Comparison of ENCODE assay signal across 14 mouse cellular contexts in genomic region chr5:77368194-77368593, GRCm38 (mm10). TPM values are rescaled to one million over a fixed set of nuclear protein-coding genes. Genes with fewer than 3 reads are reported as not detected.
A peak's percentile ranks its signal among the peaks of the same experiment; 100 is the strongest.
DNase-seq lines count a peak whose midpoint lies in the region; ATAC-seq and TF ChIP-seq lines count a peak whose summit lies in the region.
"Had no signal": no experiment of that assay in that cellular context is flagged by ENCODE, and none has a peak within 500 bp of the region (broad histone marks: within the 10 kb centered on the region; RNA-seq: fewer than 3 reads in every experiment).

No protein-coding gene starts in this region.

- no peaks in the 10 kb centered on the region for H3K36me3 ChIP-seq in limb, embryonic 12.5 days
- H3K36me3 ChIP-seq in limb, embryonic 10.5 days = no peaks in the 10 kb centered on the region
- no peaks in the 10 kb centered on the region for H3K36me3 ChIP-seq in stomach, embryonic 15.5 days
- H3K36me3 ChIP-seq: forebrain, embryonic 10.5 days; limb, embryonic 13.5 days; neural tube, embryonic 15.5 days had no signal

- TF ChIP-seq POLR2A in embryonic fibroblast, embryonic 13.5 days (IDR thresholded peaks at IDR 0.05; ENCODE audit: low read depth, low read length) = no peak
- TF ChIP-seq POLR2A in cerebellum, adult 2 months (IDR thresholded peaks at IDR 0.05; ENCODE audit: borderline replicate concordance, insufficient read depth, low read length) = no peak

- H3K27ac ChIP-seq in gastrocnemius, adult 2 months = peak overlapping the region; percentile 73
- peak overlapping the region; percentile 35; the same call in 1 of the 2 replicates for H3K27ac ChIP-seq in limb, embryonic 12.5 days
- no peak overlapping the region for H3K27ac ChIP-seq in limb, embryonic 10.5 days
- H3K27ac ChIP-seq in embryonic fibroblast, embryonic 13.5 days (ENCODE audit: insufficient read depth, low read length) = peak overlapping the region; percentile 81
- peak overlapping the region; percentile 59; the same call in 1 of the 2 replicates for H3K27ac ChIP-seq in stomach, embryonic 15.5 days
- H3K27ac ChIP-seq in cerebellum, adult 2 months (ENCODE audit: insufficient read depth, low read length) = no peak overlapping the region
- H3K27ac ChIP-seq: forebrain, embryonic 10.5 days; neural tube, embryonic 15.5 days had no signal

- intact Hi-C loops in gastrocnemius, adult 2 months (cut with DNase I) = no loop called here
- intact Hi-C loops in gastrocnemius, postnatal 36 days (cut with DNase I) = no loop called here

- TF ChIP-seq CTCF in gastrocnemius, adult 2 months (IDR thresholded peaks at IDR 0.05) = no peak
- no peak for TF ChIP-seq CTCF in embryonic fibroblast, embryonic 13.5 days (IDR thresholded peaks at IDR 0.05; ENCODE audit: borderline replicate concordance, insufficient read depth, low read length)
- no peak for TF ChIP-seq CTCF in cerebellum, adult 2 months (IDR thresholded peaks at IDR 0.05; ENCODE audit: borderline replicate concordance, insufficient read depth, low read depth, low read length)

- no peaks in the 10 kb centered on the region; the same call in 1 of the 2 replicates for H3K27me3 ChIP-seq in limb, embryonic 12.5 days
- H3K27me3 ChIP-seq in limb, embryonic 10.5 days (ENCODE audit: low read depth, poor library complexity, severe bottlenecking) = 0 out of 2 replicates have a peak, but pooled peaks cover 5% of the 10 kb centered on the region
- H3K27me3 ChIP-seq in stomach, embryonic 15.5 days (replicated peaks) = no peaks in the 10 kb centered on the region
- H3K27me3 ChIP-seq in cerebellum, adult 2 months (ENCODE audit: control insufficient read depth, insufficient read depth, low read length) = no peaks in the 10 kb centered on the region
- H3K27me3 ChIP-seq: limb, embryonic 13.5 days; neural tube, embryonic 15.5 days had no signal

- peaks cover 29% of the 10 kb centered on the region for H3K4me1 ChIP-seq in limb, embryonic 12.5 days (replicated peaks)
- peaks cover 32% of the 10 kb centered on the region for H3K4me1 ChIP-seq in limb, embryonic 10.5 days
- peaks cover 30% of the 10 kb centered on the region for H3K4me1 ChIP-seq in embryonic fibroblast, embryonic 13.5 days (ENCODE audit: control insufficient read depth, insufficient read depth, low read length)
- H3K4me1 ChIP-seq in stomach, embryonic 15.5 days = peaks cover 24% of the 10 kb centered on the region
- H3K4me1 ChIP-seq in cerebellum, adult 2 months (ENCODE audit: control insufficient read depth, insufficient read depth, low read length) = no peaks in the 10 kb centered on the region

- H3K4me3 ChIP-seq in gastrocnemius, adult 2 months = no peak overlapping the region
- H3K4me3 ChIP-seq in limb, embryonic 12.5 days (replicated peaks) = no peak overlapping the region
- H3K4me3 ChIP-seq in limb, embryonic 10.5 days = no peak overlapping the region
- H3K4me3 ChIP-seq in embryonic fibroblast, embryonic 13.5 days (ENCODE audit: insufficient read depth, low read length) = no peak overlapping the region
- H3K4me3 ChIP-seq in stomach, embryonic 15.5 days (replicated peaks) = no peak overlapping the region
- H3K4me3 ChIP-seq in cerebellum, adult 2 months (replicated peaks; ENCODE audit: insufficient read depth, low read depth, low read length) = no peak overlapping the region
- H3K4me3 ChIP-seq: forebrain, embryonic 10.5 days; limb, embryonic 13.5 days; neural tube, embryonic 15.5 days had no signal

- DNase-seq in gastrocnemius, adult 2 months = no peak
- DNase-seq in gastrocnemius, postnatal 36 days = no peak
- DNase-seq in limb, embryonic 10.5 days (ENCODE audit: low spot score) = no peak
- DNase-seq in cerebellum, adult 2 months = no peak
- no peak for DNase-seq in c-Kit-positive CD71-positive TER-119-positive erythroid progenitor cells, embryonic 14.5 days (ENCODE audit: low spot score)
- DNase-seq: embryo, embryonic 11 days; lung, adult 18-20 months; thymus, postnatal 25 days had no signal

- no peaks in the 10 kb centered on the region for H3K9me3 ChIP-seq in limb, embryonic 12.5 days
- no peaks in the 10 kb centered on the region for H3K9me3 ChIP-seq in limb, embryonic 10.5 days (replicated peaks)
- H3K9me3 ChIP-seq in stomach, embryonic 15.5 days = no peaks in the 10 kb centered on the region
- H3K9me3 ChIP-seq: forebrain, embryonic 10.5 days; limb, embryonic 13.5 days; neural tube, embryonic 15.5 days had no signal

- 35% methylated on average over 7 of the region's 7 CpGs for WGBS in limb, embryonic 12.5 days
- 40% methylated on average over 7 of the region's 7 CpGs for WGBS in limb, embryonic 10.5 days
- 49% methylated on average over 7 of the region's 7 CpGs for WGBS in stomach, embryonic 15.5 days
- 41% methylated on average over 7 of the region's 7 CpGs for WGBS in cerebellum, adult 2 months

- H3K4me2 ChIP-seq in limb, embryonic 12.5 days = no peak overlapping the region
- H3K4me2 ChIP-seq in stomach, embryonic 15.5 days = no peak overlapping the region
- H3K4me2 ChIP-seq: limb, embryonic 13.5 days; neural tube, embryonic 15.5 days had no signal

- no peak overlapping the region for H3K9ac ChIP-seq in limb, embryonic 12.5 days (replicated peaks)
- H3K9ac ChIP-seq in stomach, embryonic 15.5 days = no peak overlapping the region
- H3K9ac ChIP-seq: limb, embryonic 13.5 days; neural tube, embryonic 15.5 days had no signal

- no peak for ATAC-seq in limb, embryonic 12.5 days (ENCODE audit: insufficient number of reproducible peaks, insufficient read depth, low FRiP score, low TSS enrichment, low read depth)
- no peak for ATAC-seq in stomach, embryonic 15.5 days (ENCODE audit: insufficient read depth, low FRiP score, low read depth)

RNA-seq across cellular contexts. Expression of gene Igfbp7, which starts 39.6 kb away (rescaled TPM):
- total RNA-seq in gastrocnemius, adult 2 months (2021) = 10 to 100 TPM; 63.6 to 92.5 TPM
- total RNA-seq in gastrocnemius, postnatal 36 days (2021) = 100 to 1,000 TPM in 1 of 2 experiments, 10 to 100 TPM in 1; 90.8 to 112 TPM
- polyA plus RNA-seq in limb, embryonic 12.5 days (2016; fragmentation: Nextera tagmentation; extraction: Ambion mirVana) = 9.8 and 10.5 TPM in 2 replicates
- 1.1 and 1.3 TPM in 2 replicates for polyA plus RNA-seq in limb, embryonic 10.5 days (2016; fragmentation: Nextera tagmentation; extraction: Ambion mirVana)
- 406 and 784 TPM in 2 replicates for polyA plus RNA-seq in embryonic fibroblast, embryonic 13.5 days (2011; ENCODE audit: insufficient read length, low read depth, missing spikeins)
- 146 and 174 TPM in 2 replicates for polyA plus RNA-seq in stomach, embryonic 15.5 days (2015; fragmentation: Nextera tagmentation; extraction: Ambion mirVana)
- polyA plus RNA-seq in cerebellum, adult 2 months (2012; rRNA removed) = 82.5 and 96.5 TPM in 2 replicates

RNA-seq across cellular contexts. Expression of gene Polr2b, which starts 58.2 kb away (rescaled TPM):
- total RNA-seq in gastrocnemius, adult 2 months (2021) = 10 to 100 TPM; 26.3 to 30.2 TPM
- total RNA-seq in gastrocnemius, postnatal 36 days (2021) = 10 to 100 TPM; 20.7 to 24.2 TPM
- 83.5 and 87.3 TPM in 2 replicates for polyA plus RNA-seq in limb, embryonic 12.5 days (2016; fragmentation: Nextera tagmentation; extraction: Ambion mirVana)
- polyA plus RNA-seq in limb, embryonic 10.5 days (2016; fragmentation: Nextera tagmentation; extraction: Ambion mirVana) = 86.2 and 95.9 TPM in 2 replicates
- polyA plus RNA-seq in embryonic fibroblast, embryonic 13.5 days (2011; ENCODE audit: insufficient read length, low read depth, missing spikeins) = 84.9 and 88.8 TPM in 2 replicates
- polyA plus RNA-seq in stomach, embryonic 15.5 days (2015; fragmentation: Nextera tagmentation; extraction: Ambion mirVana) = 52.1 and 56.3 TPM in 2 replicates
- polyA plus RNA-seq in cerebellum, adult 2 months (2012; rRNA removed) = 46.4 and 49.7 TPM in 2 replicates

RNA-seq across cellular contexts. Expression of gene Noa1, which starts 58.3 kb away (rescaled TPM):
- total RNA-seq in gastrocnemius, adult 2 months (2021) = 10 to 100 TPM; 12.8 to 20.4 TPM
- 10 to 100 TPM; 15.1 to 17.9 TPM for total RNA-seq in gastrocnemius, postnatal 36 days (2021)
- polyA plus RNA-seq in limb, embryonic 12.5 days (2016; fragmentation: Nextera tagmentation; extraction: Ambion mirVana) = 31.8 and 35.0 TPM in 2 replicates
- polyA plus RNA-seq in limb, embryonic 10.5 days (2016; fragmentation: Nextera tagmentation; extraction: Ambion mirVana) = 36.5 and 43.5 TPM in 2 replicates
- polyA plus RNA-seq in embryonic fibroblast, embryonic 13.5 days (2011; ENCODE audit: insufficient read length, low read depth, missing spikeins) = 13.7 and 15.7 TPM in 2 replicates
- polyA plus RNA-seq in stomach, embryonic 15.5 days (2015; fragmentation: Nextera tagmentation; extraction: Ambion mirVana) = 32.0 and 32.2 TPM in 2 replicates
- polyA plus RNA-seq in cerebellum, adult 2 months (2012; rRNA removed) = 24.8 and 25.2 TPM in 2 replicates

Comparison
In these comparisons a context has a peak if more than half of its experiments do, and no peak if none do; other contexts are left out.
1. H3K27ac ChIP-seq: peak in gastrocnemius, adult 2 months (single experiment), limb, embryonic 12.5 days (single experiment), embryonic fibroblast, embryonic 13.5 days (single experiment) and stomach, embryonic 15.5 days (single experiment); none in limb, embryonic 10.5 days (single experiment) and cerebellum, adult 2 months (single experiment).